Mouse (Mus musculus) layer of hippocampus, adult 9-10 months (tissue): ENCODE measurements around the gene Piwil4.

Experiments
- DNase-seq: peaks from one replicate; pipeline ENCODE4 v3.0.0; 2022; ENCODE audit warnings: low spot score

Gene Piwil4

GRCm38 (mm10) chr9:14668382-14668781 is 72.2 kb downstream of the Piwil4 start:
- DNase-seq = no peak

- DNase-seq = no peak
These were observed 74.5 kb downstream of the Piwil4 start for GRCm38 (mm10) chr9:14666071-14666470.

- no peak for DNase-seq
These were observed 76.9 kb downstream of the Piwil4 start for GRCm38 (mm10) chr9:14663591-14663990.

DNA sequence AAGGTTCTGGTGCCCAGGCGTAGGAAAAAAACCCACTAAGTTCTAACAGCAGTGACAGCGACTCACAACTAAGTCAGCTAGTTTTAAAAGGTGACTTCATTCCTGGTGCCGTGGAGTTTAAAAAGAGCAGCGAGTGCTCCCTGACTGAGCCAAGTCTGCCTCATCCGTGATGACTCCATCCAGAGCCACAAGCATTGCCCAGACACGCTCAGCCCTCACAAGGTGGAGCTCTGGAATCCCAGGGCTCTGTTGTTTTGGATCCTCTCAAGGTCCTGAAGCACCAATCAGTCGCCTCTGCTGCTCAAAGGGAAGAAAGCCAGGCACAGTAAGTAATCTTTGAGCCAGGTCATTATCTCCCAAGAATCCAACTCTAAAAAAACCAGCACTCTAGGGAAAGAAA is 77.7 kb downstream of the Piwil4 start:
- no peak for DNase-seq

- no peak for DNase-seq
These were observed 78.4 kb downstream of the Piwil4 start for GRCm38 (mm10) chr9:14662138-14662537.

DNA sequence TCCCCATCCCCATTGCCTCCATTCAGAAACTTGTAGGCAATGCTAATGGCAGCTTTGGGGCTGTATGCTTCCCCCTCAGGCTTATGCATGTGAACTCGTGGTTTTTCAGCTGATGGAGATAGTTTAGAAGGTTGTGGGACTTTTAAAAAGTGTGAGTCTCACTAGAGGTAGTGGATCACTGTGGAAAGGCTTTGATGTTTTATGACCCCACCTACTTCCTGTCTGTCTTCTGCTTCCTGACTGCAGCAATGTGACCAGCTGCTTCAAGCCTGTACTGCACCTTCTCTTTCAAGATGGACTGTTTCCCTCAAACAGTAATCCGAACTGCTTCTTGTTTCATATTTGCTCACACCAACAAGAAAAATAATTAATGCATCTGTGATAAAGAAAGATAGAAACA is 82.6 kb downstream of the Piwil4 start:
- DNase-seq = no peak

- no peak for DNase-seq
These were observed 86.5 kb downstream of the Piwil4 start for GRCm38 (mm10) chr9:14654010-14654409.

GRCm38 (mm10) chr9:14652761-14653160 is 87.8 kb downstream of the Piwil4 start:
- DNase-seq = no peak

DNA sequence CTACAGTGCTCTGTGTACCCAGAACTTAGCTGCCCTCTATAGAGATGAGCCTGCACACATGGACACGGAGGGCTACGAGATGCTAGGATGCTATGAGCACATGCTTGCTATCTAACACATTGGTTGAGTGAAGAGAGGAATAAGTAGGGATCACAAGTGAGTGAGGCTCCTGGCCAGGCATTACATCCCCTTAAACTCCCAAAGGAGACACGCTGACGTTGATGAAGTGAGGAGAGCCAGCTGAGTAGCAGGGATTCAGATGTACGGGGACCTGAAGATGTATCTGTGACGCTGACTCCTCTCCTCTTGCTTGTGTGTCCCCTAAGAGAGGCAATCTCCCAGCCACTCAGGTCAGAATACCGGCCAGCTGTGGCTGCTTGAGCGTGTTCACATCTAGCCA is 92.7 kb downstream of the Piwil4 start:
- DNase-seq = no peak

DNA sequence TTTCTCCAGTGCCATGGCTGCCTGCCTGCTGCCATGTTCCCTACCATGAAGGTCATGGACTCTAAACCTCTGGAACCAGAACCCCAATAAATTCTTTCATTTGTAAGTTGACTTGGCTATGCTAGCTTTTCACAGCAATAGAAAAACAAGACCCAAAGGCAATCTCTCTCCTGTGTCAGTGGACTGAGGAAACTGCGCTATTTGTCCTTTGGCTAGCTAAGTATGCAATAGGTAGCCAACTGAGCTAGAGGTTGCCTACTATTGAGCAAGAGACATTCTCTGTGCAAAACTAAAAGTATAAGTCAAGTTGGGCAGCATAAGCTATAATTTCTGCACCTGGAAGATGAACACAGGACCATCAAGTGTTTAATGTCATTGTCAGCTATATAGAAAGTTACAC is 93.9 kb downstream of the Piwil4 start:
- DNase-seq = no peak
